Comparison of ENCODE assay signal across 9 mouse cellular contexts in the genomic region with DNA sequence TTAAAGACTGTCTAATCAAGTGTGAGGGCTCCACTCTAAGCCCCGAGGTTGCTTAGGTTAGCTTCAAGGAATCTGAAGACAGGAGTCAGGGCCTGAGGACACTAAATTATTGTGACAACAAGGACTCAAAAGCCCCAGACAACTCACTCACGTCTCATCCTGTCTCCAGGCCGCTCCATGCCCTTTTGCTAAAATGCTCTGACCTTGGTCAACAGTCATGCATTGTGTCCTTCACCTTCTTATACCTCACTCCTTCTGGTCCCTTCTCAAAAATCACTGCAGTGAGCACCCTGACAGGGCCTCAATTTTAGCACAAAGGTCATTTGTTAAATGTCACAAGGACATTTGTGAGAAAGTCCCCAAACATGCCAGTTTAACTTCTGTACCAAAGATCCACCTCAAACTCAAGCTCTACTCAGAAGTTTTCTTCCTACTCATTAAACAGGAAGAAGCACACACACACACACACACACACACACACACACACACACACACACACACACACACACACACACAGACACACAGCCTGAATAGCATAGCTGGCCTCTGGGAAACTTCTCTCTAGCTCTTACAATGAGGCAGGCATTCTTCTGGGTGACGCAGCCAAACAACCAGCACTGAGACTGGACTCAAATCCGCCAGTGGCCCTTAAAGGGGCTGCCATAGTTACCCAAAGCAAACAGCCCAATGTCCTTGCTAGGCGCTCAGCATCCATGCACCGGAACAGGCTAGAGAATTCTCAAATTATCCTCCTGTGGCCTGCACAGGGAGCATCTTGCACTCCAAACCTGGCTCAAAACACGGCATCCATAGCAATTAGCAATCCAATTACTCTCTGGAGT.
DNase-seq lines count a peak whose midpoint lies in the region; ATAC-seq and TF ChIP-seq lines count a peak whose summit lies in the region.
"Had no signal": no experiment of that assay in that cellular context is flagged by ENCODE, and none has a peak within 500 bp of the region (broad histone marks: within the 10 kb centered on the region; RNA-seq: fewer than 3 reads in every experiment).

No protein-coding gene starts in this region.

- H3K9ac ChIP-seq in forebrain, postnatal 0 days = no peak overlapping the region
- H3K9ac ChIP-seq in kidney, embryonic 16.5 days (replicated peaks; ENCODE audit: low read length) = no peak overlapping the region

- 40% methylated on average over 8 of the region's 8 CpGs for WGBS in forebrain, postnatal 0 days
- 51% methylated on average over 8 of the region's 8 CpGs for WGBS in kidney, embryonic 16.5 days

- no peaks in the 10 kb centered on the region for H3K9me3 ChIP-seq in forebrain, postnatal 0 days (ENCODE audit: low read length)
- H3K9me3 ChIP-seq in kidney, embryonic 16.5 days (ENCODE audit: low read length) = no peaks in the 10 kb centered on the region

- DNase-seq in embryo, embryonic 10.5 days (ENCODE audit: low spot score) = peak; percentile 66
- no peak for DNase-seq in embryo, embryonic 9.5 days (ENCODE audit: extremely low spot score)
- peak; percentile 46 for DNase-seq in CD4-positive helper T cell, adult 2 months (ENCODE audit: low read depth, low spot score)
- no peak for DNase-seq in forebrain, postnatal 0 days
- DNase-seq in lung, postnatal 36 days = peak; percentile 60
- DNase-seq in thymus, postnatal 36 days = no peak
- DNase-seq in spleen, postnatal 36 days (ENCODE audit: low spot score in 2 of 2) = no peak
- DNase-seq: B cell, adult 2 months had no signal

- peak; percentile 51; the same call in 1 of the 2 replicates for ATAC-seq in forebrain, postnatal 0 days
- ATAC-seq in kidney, embryonic 16.5 days (ENCODE audit: low FRiP score, low TSS enrichment) = no peak

- 0 out of 2 replicates have a peak, but pooled peaks cover 6% of the 10 kb centered on the region for H3K4me1 ChIP-seq in forebrain, postnatal 0 days (ENCODE audit: insufficient read depth)
- H3K4me1 ChIP-seq in kidney, embryonic 16.5 days (ENCODE audit: insufficient read depth, low read length) = peaks cover 61% of the 10 kb centered on the region

- H3K4me3 ChIP-seq in forebrain, postnatal 0 days (ENCODE audit: low read depth, low read length) = no peak overlapping the region
- no peak overlapping the region for H3K4me3 ChIP-seq in kidney, embryonic 16.5 days (ENCODE audit: low read length)

- H3K36me3 ChIP-seq in forebrain, postnatal 0 days (ENCODE audit: insufficient read depth) = no peaks in the 10 kb centered on the region
- no peaks in the 10 kb centered on the region for H3K36me3 ChIP-seq in kidney, embryonic 16.5 days (ENCODE audit: insufficient read depth, low read length)

- TF ChIP-seq CTCF in forebrain, postnatal 0 days (IDR thresholded peaks at IDR 0.05; ENCODE audit: low read depth) = no peak

- no peak overlapping the region for H3K4me2 ChIP-seq in forebrain, postnatal 0 days (ENCODE audit: low read depth)
- H3K4me2 ChIP-seq in kidney, embryonic 16.5 days (replicated peaks; ENCODE audit: low read depth, low read length) = no peak overlapping the region

- no peaks in the 10 kb centered on the region for H3K27me3 ChIP-seq in forebrain, postnatal 0 days (ENCODE audit: insufficient read depth, low read length)
- no peaks in the 10 kb centered on the region for H3K27me3 ChIP-seq in kidney, embryonic 16.5 days (ENCODE audit: insufficient read depth, low read length)

- H3K27ac ChIP-seq in forebrain, postnatal 0 days (ENCODE audit: low read depth, low read length) = no peak overlapping the region
- H3K27ac ChIP-seq in kidney, embryonic 16.5 days (ENCODE audit: low read length) = no peak overlapping the region

Comparison
In these comparisons a context has a peak if more than half of its experiments do, and no peak if none do; other contexts are left out.
1. DNase-seq: peak in embryo, embryonic 10.5 days (single experiment), CD4-positive helper T cell, adult 2 months (single experiment) and lung, postnatal 36 days (single experiment); none in embryo, embryonic 9.5 days (single experiment), forebrain, postnatal 0 days (single experiment), thymus, postnatal 36 days (0 of 2) and spleen, postnatal 36 days (0 of 2).